Mouse (Mus musculus) embryonic fibroblast, embryonic 13.5 days (primary cell): ENCODE measurements around the gene Ppp4c. TPM values are rescaled to one million over a fixed set of nuclear protein-coding genes. Genes with fewer than 3 reads are reported as not detected.

Experiments used
- H3K27ac ChIP-seq: 2 replicates; pipeline ENCODE4 v1.5.1; 2012; ENCODE audit warnings: low read length, control low read depth, inconsistent platforms; ENCODE audit not compliant: insufficient read depth
- H3K4me1 ChIP-seq: 2 replicates; pipeline ENCODE4 v1.6.1; 2011; ENCODE audit warnings: low read length; ENCODE audit not compliant: control insufficient read depth, insufficient read depth
- H3K4me3 ChIP-seq: 2 replicates; pipeline ENCODE4 v1.5.1; 2011; ENCODE audit warnings: mild to moderate bottlenecking, control low read depth, low read length; ENCODE audit not compliant: insufficient read depth
- CTCF ChIP-seq: IDR thresholded peaks from 2 replicates; pipeline ENCODE4 v1.5.1; 2011; ENCODE audit warnings: mild to moderate bottlenecking, control low read depth, low read length, moderate library complexity, borderline replicate concordance; ENCODE audit not compliant: insufficient read depth
- POLR2A ChIP-seq: IDR thresholded peaks from 2 replicates; pipeline ENCODE4 v1.6.1; 2011; ENCODE audit warnings: low read depth, mild to moderate bottlenecking, control low read depth, low read length, moderate library complexity
- polyA plus RNA-seq: library from polyadenylated mRNA; stranded (reverse); fragments of >200 nt; gene quantifications from 2 replicates; pipeline ENCODE4 v1.2.4, GENCODE M21; 2011; ENCODE audit warnings: low read depth; ENCODE audit not compliant: missing spikeins, insufficient read length

The Ppp4c gene
- polyA plus RNA-seq, 1 experiment, result 118 TPM

- TF ChIP-seq CTCF (peak; percentile 94), POLR2A (no peak)
- no peak overlapping the region for H3K4me3 ChIP-seq
- H3K4me1 ChIP-seq, result no peaks in the 10 kb centered on the region
- no peak overlapping the region for H3K27ac ChIP-seq
Measured at GRCm38 (mm10) chr7:126821835-126822511, 29.7 kb upstream of the Ppp4c start.

- no peak for TF ChIP-seq POLR2A
- no peak for TF ChIP-seq CTCF
- no peaks in the 10 kb centered on the region for H3K4me1 ChIP-seq
- H3K4me3 ChIP-seq, result no peak overlapping the region
- H3K27ac ChIP-seq, result no peak overlapping the region
Measured at GRCm38 (mm10) chr7:126818818-126819217, 26.5 kb upstream of the Ppp4c start.

GRCm38 (mm10) chr7:126817595-126817994, 25.3 kb upstream of the Ppp4c start:
- Histone ChIP-seq H3K4me3 (no peak overlapping the region), H3K4me1 (no peaks in the 10 kb centered on the region), H3K27ac (no peak overlapping the region)
- TF ChIP-seq POLR2A (no peak), CTCF (no peak)

- no peak overlapping the region for H3K27ac ChIP-seq
- no peaks in the 10 kb centered on the region for H3K4me1 ChIP-seq
- TF ChIP-seq POLR2A (no peak), CTCF (no peak)
- H3K4me3 ChIP-seq, result no peak overlapping the region
Measured at GRCm38 (mm10) chr7:126816494-126816893, 24.2 kb upstream of the Ppp4c start.

- no peak for TF ChIP-seq POLR2A
- no peak for TF ChIP-seq CTCF
- no peak overlapping the region for H3K27ac ChIP-seq
- no peak overlapping the region for H3K4me3 ChIP-seq
- no peaks in the 10 kb centered on the region for H3K4me1 ChIP-seq
Measured at GRCm38 (mm10) chr7:126815726-126816222, 23.5 kb upstream of the Ppp4c start.

- Histone ChIP-seq H3K4me3 (no peak overlapping the region), H3K4me1 (no peaks in the 10 kb centered on the region), H3K27ac (no peak overlapping the region)
- TF ChIP-seq POLR2A (no peak), CTCF (no peak)
Measured at GRCm38 (mm10) chr7:126809723-126810369, 17.6 kb upstream of the Ppp4c start.

GRCm38 (mm10) chr7:126808703-126809455, 16.6 kb upstream of the Ppp4c start:
- no peaks in the 10 kb centered on the region for H3K4me1 ChIP-seq
- peak overlapping the region; percentile 48 for H3K4me3 ChIP-seq
- no peak overlapping the region for H3K27ac ChIP-seq
- TF ChIP-seq POLR2A (peak; percentile 62), CTCF (no peak)

GRCm38 (mm10) chr7:126807405-126807804, 15.1 kb upstream of the Ppp4c start:
- peak overlapping the region; percentile 6; the same call in 1 of the 2 replicates for H3K27ac ChIP-seq
- TF ChIP-seq CTCF (no peak), POLR2A (no peak)
- no peaks in the 10 kb centered on the region for H3K4me1 ChIP-seq
- H3K4me3 ChIP-seq, result no peak overlapping the region

GRCm38 (mm10) chr7:126806956-126807355, 14.7 kb upstream of the Ppp4c start:
- no peaks in the 10 kb centered on the region for H3K4me1 ChIP-seq
- TF ChIP-seq POLR2A (no peak), CTCF (no peak)
- no peak overlapping the region for H3K4me3 ChIP-seq
- peak overlapping the region; percentile 6; the same call in 1 of the 2 replicates for H3K27ac ChIP-seq
